Mouse (Mus musculus): Measurements from ENCODE around the gene Ankib1. TPM values are rescaled to one million over a fixed set of nuclear protein-coding genes. Genes with fewer than 3 reads are reported as not detected.
"Not testable (repeated sequence)": the region's sequence is repeated elsewhere in the genome, so short reads cannot be mapped to it uniquely, and the experiment has no call there.

The Ankib1 gene
- polyA plus RNA-seq, 1 experiment = 5.3 TPM

DNA sequence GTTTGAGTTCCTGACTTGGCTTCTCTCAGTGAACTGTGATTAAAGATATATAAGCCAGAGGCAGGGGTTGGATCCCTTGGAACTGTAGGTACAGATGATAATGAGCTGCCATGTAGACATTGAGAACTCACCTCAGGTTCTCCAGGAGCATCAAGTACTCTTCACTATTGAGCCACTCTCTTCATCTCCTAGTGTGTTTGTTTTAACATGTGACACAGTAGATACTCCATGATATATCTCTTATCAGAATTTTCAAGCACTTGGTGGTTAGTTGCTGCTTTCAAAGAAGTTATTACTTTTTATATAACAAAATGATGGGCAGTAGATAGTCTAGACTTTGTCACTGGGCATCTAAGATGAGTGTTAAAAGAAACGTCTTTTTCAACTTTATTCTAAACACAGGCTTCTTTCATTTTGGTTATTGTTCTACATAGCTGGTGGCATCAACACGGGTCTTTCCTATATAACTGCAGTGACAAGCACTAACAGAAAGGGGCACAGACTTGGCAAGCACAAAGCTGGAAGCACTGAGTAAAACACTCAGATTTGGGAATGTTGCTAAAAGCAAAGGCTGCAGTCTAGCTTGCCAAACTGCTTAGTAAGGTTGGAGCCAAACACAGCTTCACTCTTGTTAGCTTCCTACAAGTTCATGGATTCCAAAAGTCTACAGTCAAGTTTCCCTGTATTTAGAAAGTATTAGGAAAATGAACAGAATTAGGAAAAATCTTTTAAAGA lies 18.6 kb downstream of the Ankib1 start:
- TF ChIP-seq CTCF (IDR thresholded peaks at IDR 0.05; ENCODE audit: extremely low read depth, insufficient read depth, insufficient read length, insufficient replicate concordance) = no peak
- TF ChIP-seq POLR2A (IDR thresholded peaks at IDR 0.05; ENCODE audit: low read depth, low read length) = no peak
- no peak for DNase-seq (ENCODE audit: low read depth in 1 of 2, low spot score in 2 of 2)
- no peaks in the 10 kb centered on the region for H3K27me3 ChIP-seq (ENCODE audit: control insufficient read depth, insufficient read depth, low read length)
- no peaks in the 10 kb centered on the region for H3K36me3 ChIP-seq (ENCODE audit: control insufficient read depth, insufficient read depth, low read length)
- no peak overlapping the region for H3K27ac ChIP-seq (ENCODE audit: insufficient read depth, low read length)
- H3K4me1 ChIP-seq (ENCODE audit: control insufficient read depth, insufficient read depth, insufficient read length) = no peaks in the 10 kb centered on the region
- 84% methylated on average over 2 of the region's 2 CpGs for WGBS
- H3K4me3 ChIP-seq (ENCODE audit: extremely low read depth, insufficient read depth, insufficient read length) = no peak overlapping the region; the same call in 1 of the 2 replicates

- H3K27me3 ChIP-seq (ENCODE audit: control insufficient read depth, insufficient read depth, low read length) = no peaks in the 10 kb centered on the region
- H3K27ac ChIP-seq (ENCODE audit: insufficient read depth, low read length) = no peak overlapping the region
- no peak overlapping the region for H3K4me3 ChIP-seq (ENCODE audit: extremely low read depth, insufficient read depth, insufficient read length)
- no peak for TF ChIP-seq POLR2A (IDR thresholded peaks at IDR 0.05; ENCODE audit: low read depth, low read length)
- peak; percentile 26; the same call in 1 of the 2 replicates for TF ChIP-seq CTCF (IDR thresholded peaks at IDR 0.05; ENCODE audit: extremely low read depth, insufficient read depth, insufficient read length, insufficient replicate concordance)
- no peaks in the 10 kb centered on the region for H3K4me1 ChIP-seq (ENCODE audit: control insufficient read depth, insufficient read depth, insufficient read length)
- peak in 1 of 2 experiments; percentile 35 for DNase-seq (ENCODE audit: low read depth in 1 of 2, low spot score in 2 of 2)
- no peaks in the 10 kb centered on the region for H3K36me3 ChIP-seq (ENCODE audit: control insufficient read depth, insufficient read depth, low read length)
Observed at GRCm38 (mm10) chr5:3782670-3783069, 20.1 kb downstream of the Ankib1 start.

- TF ChIP-seq CTCF (IDR thresholded peaks at IDR 0.05; ENCODE audit: extremely low read depth, insufficient read depth, insufficient read length, insufficient replicate concordance) = no peak
- no peak for TF ChIP-seq POLR2A (IDR thresholded peaks at IDR 0.05; ENCODE audit: low read depth, low read length)
- H3K4me3 ChIP-seq (ENCODE audit: extremely low read depth, insufficient read depth, insufficient read length) = no peak overlapping the region
- H3K4me1 ChIP-seq (ENCODE audit: control insufficient read depth, insufficient read depth, insufficient read length) = no peaks in the 10 kb centered on the region
- WGBS = 47% methylated on average over 3 of the region's 3 CpGs
- DNase-seq (ENCODE audit: low read depth in 1 of 2, low spot score in 2 of 2) = no peak
- peaks cover 3% of the 10 kb centered on the region; the same call in 1 of the 2 replicates for H3K36me3 ChIP-seq (ENCODE audit: control insufficient read depth, insufficient read depth, low read length)
- H3K27ac ChIP-seq (ENCODE audit: insufficient read depth, low read length) = no peak overlapping the region
- no peaks in the 10 kb centered on the region for H3K27me3 ChIP-seq (ENCODE audit: control insufficient read depth, insufficient read depth, low read length)
Observed at GRCm38 (mm10) chr5:3772017-3772416, 30.7 kb downstream of the Ankib1 start.

GRCm38 (mm10) chr5:3771512-3771911 lies 31.2 kb downstream of the Ankib1 start:
- H3K36me3 ChIP-seq (ENCODE audit: control insufficient read depth, insufficient read depth, low read length) = peaks cover 3% of the 10 kb centered on the region; the same call in 1 of the 2 replicates
- WGBS = 88% methylated on average over 3 of the region's 3 CpGs
- TF ChIP-seq CTCF (IDR thresholded peaks at IDR 0.05; ENCODE audit: extremely low read depth, insufficient read depth, insufficient read length, insufficient replicate concordance) = no peak
- TF ChIP-seq POLR2A (IDR thresholded peaks at IDR 0.05; ENCODE audit: low read depth, low read length) = no peak
- no peak for DNase-seq (ENCODE audit: low read depth in 1 of 2, low spot score in 2 of 2)
- H3K4me3 ChIP-seq (ENCODE audit: extremely low read depth, insufficient read depth, insufficient read length) = no peak overlapping the region
- H3K4me1 ChIP-seq (ENCODE audit: control insufficient read depth, insufficient read depth, insufficient read length) = no peaks in the 10 kb centered on the region
- H3K27ac ChIP-seq (ENCODE audit: insufficient read depth, low read length) = no peak overlapping the region
- no peaks in the 10 kb centered on the region for H3K27me3 ChIP-seq (ENCODE audit: control insufficient read depth, insufficient read depth, low read length)

GRCm38 (mm10) chr5:3750536-3750935 lies 52.2 kb downstream of the Ankib1 start:
- H3K27ac ChIP-seq (ENCODE audit: insufficient read depth, low read length); H3K4me1 ChIP-seq (ENCODE audit: control insufficient read depth, insufficient read depth, insufficient read length); H3K27me3 ChIP-seq (ENCODE audit: control insufficient read depth, insufficient read depth, low read length); H3K36me3 ChIP-seq (ENCODE audit: control insufficient read depth, insufficient read depth, low read length); DNase-seq (ENCODE audit: low read depth in 1 of 2, low spot score in 2 of 2); H3K4me3 ChIP-seq (ENCODE audit: extremely low read depth, insufficient read depth, insufficient read length): not testable (repeated sequence)

DNA sequence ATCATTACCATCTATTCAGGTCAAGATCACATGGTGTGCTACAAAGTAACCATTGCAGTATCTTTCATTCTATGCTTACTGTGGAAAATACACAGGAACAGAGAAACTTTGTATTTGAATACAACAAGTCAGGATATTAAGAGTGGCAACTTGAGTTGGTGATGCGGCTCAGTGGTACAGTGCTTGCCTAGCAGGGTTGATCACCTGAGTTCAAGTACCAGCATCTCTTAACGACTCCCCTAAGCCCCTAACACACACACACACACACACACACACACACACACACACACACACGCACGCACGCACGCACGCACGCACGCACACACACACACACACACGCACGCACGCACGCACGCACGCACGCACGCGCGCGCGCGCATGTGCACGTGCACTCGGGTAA lies 69.9 kb downstream of the Ankib1 start:
- not testable (repeated sequence) for H3K4me3 ChIP-seq (ENCODE audit: extremely low read depth, insufficient read depth, insufficient read length); H3K27ac ChIP-seq (ENCODE audit: insufficient read depth, low read length); H3K4me1 ChIP-seq (ENCODE audit: control insufficient read depth, insufficient read depth, insufficient read length); DNase-seq (ENCODE audit: low read depth in 1 of 2, low spot score in 2 of 2); H3K27me3 ChIP-seq (ENCODE audit: control insufficient read depth, insufficient read depth, low read length); H3K36me3 ChIP-seq (ENCODE audit: control insufficient read depth, insufficient read depth, low read length)
- WGBS = 93% methylated on average over 24 of the region's 24 CpGs

DNA sequence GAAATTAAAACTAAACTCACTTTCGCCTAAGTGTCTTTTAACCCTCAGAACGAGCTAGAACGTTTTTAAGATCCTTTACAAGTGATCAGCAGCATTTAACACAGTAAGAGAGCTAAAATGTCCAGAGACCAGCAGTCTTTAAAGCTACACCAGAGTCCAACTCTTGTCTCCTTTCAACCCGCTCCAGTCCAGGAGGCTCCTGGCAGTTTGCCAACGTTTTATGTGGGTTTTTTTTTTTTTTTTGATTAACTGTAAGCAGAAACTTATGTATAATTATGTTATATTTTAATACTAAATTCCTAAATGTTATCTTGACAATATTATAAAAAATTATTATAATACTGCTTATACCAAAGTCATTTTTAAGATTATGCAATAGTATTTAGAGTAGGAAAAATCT lies 73.9 kb downstream of the Ankib1 start:
- Histone ChIP-seq H3K27me3 (ENCODE audit: control insufficient read depth, insufficient read depth, low read length) (no peaks in the 10 kb centered on the region), H3K4me1 (ENCODE audit: control insufficient read depth, insufficient read depth, insufficient read length) (no peaks in the 10 kb centered on the region), H3K36me3 (ENCODE audit: control insufficient read depth, insufficient read depth, low read length) (peaks cover 9% of the 10 kb centered on the region), H3K4me3 (ENCODE audit: extremely low read depth, insufficient read depth, insufficient read length) (no peak overlapping the region), H3K27ac (ENCODE audit: insufficient read depth, low read length) (no peak overlapping the region)
- WGBS = 91% methylated on average over 5 of the region's 5 CpGs
- TF ChIP-seq POLR2A (IDR thresholded peaks at IDR 0.05; ENCODE audit: low read depth, low read length) (no peak), CTCF (IDR thresholded peaks at IDR 0.05; ENCODE audit: extremely low read depth, insufficient read depth, insufficient read length, insufficient replicate concordance) (no peak)
- DNase-seq (ENCODE audit: low read depth in 1 of 2, low spot score in 2 of 2) = no peak

All from spleen, adult 2 months (tissue).